Mouse (Mus musculus) intestine, embryonic 15.5 days (tissue): Measurements from ENCODE around the gene Prrt4. TPM values are rescaled to one million over a fixed set of nuclear protein-coding genes. Genes with fewer than 3 reads are reported as not detected.
"Not testable (repeated sequence)": the region's sequence is repeated elsewhere in the genome, so short reads cannot be mapped to it uniquely, and the experiment has no call there.

Experiments used
- ATAC-seq: fragments of 200-750 bp; cut with Nextera tagmentation; 2 replicates; pipeline ENCODE4 v1.8.0; 2017; ENCODE audit warnings: moderate TSS enrichment, moderate library complexity
- H3K27ac ChIP-seq: fragments of 300-500 bp; sonication (generic); 2 replicates; pipeline ENCODE4 v1.5.1; 2015; ENCODE audit warnings: mild to moderate bottlenecking, inconsistent platforms
- H3K27me3 ChIP-seq: fragments of 300-500 bp; sonication (generic); replicated peaks from 2 replicates; pipeline ENCODE4 v1.6.1; 2015; ENCODE audit warnings: inconsistent platforms
- H3K36me3 ChIP-seq: fragments of 300-500 bp; sonication (generic); 2 replicates; pipeline ENCODE4 v1.6.1; 2015; ENCODE audit warnings: inconsistent platforms
- H3K4me1 ChIP-seq: fragments of 300-500 bp; sonication (generic); replicated peaks from 2 replicates; pipeline ENCODE4 v1.6.1; 2015; ENCODE audit warnings: inconsistent platforms
- H3K4me2 ChIP-seq: fragments of 300-500 bp; sonication (generic); replicated peaks from 2 replicates; pipeline ENCODE4 v1.6.1; 2015; ENCODE audit warnings: mild to moderate bottlenecking, inconsistent platforms
- H3K4me3 ChIP-seq: fragments of 300-500 bp; sonication (generic); replicated peaks from 2 replicates; pipeline ENCODE4 v1.5.1; 2015; ENCODE audit warnings: inconsistent platforms
- H3K9ac ChIP-seq: fragments of 300-500 bp; sonication (generic); 2 replicates; pipeline ENCODE4 v1.6.1; 2015; ENCODE audit warnings: inconsistent platforms
- H3K9me3 ChIP-seq: fragments of 300-500 bp; sonication (generic); 2 replicates; pipeline ENCODE4 v1.6.1; 2016; ENCODE audit warnings: inconsistent platforms
- WGBS: fragments of 180-500 bp; shearing (Covaris S2); methylation state at CpG from one replicate; pipeline ENCODE4 v1.1.7; 2015; 5-methylcytosine and 5-hydroxymethylcytosine counted together
- polyA plus RNA-seq: library from polyadenylated mRNA; unstranded; fragments of >200 nt; fragmentation: Nextera tagmentation; extraction: Ambion mirVana; gene quantifications from 2 replicates; pipeline ENCODE4 v1.2.1, GENCODE M21; 2015

Prrt4 gene
- polyA plus RNA-seq, 1 experiment from 2014 or later = 0.50 TPM

DNA sequence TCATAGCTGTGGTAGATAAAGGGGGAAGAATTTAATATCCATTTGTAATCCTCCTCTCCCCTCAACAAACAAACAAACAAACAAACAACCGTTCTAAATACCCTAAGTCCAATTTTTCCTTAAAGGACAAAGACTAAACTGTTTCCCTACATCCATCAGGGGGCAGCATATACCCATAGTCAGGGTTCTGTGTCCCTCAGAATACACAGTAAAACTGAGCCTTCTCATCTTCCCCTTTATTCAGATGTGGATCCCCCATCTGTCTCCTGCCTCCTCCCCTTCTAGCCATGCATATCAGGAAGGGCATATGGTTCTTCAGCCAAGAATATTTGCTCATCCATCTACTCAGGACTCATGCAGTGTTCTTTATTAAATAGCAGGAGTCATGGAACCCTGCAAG lies 13.2 kb downstream of the Prrt4 start:
- Histone ChIP-seq H3K27me3 (peaks cover 36% of the 10 kb centered on the region), H3K4me2 (no peak overlapping the region), H3K4me1 (peaks cover 12% of the 10 kb centered on the region), H3K9me3 (no peaks in the 10 kb centered on the region), H3K36me3 (no peaks in the 10 kb centered on the region), H3K27ac (no peak overlapping the region), H3K9ac (no peak overlapping the region), H3K4me3 (no peak overlapping the region)
- WGBS = 3% methylated on average over 1 of the region's 1 CpGs
- no peak for ATAC-seq

DNA sequence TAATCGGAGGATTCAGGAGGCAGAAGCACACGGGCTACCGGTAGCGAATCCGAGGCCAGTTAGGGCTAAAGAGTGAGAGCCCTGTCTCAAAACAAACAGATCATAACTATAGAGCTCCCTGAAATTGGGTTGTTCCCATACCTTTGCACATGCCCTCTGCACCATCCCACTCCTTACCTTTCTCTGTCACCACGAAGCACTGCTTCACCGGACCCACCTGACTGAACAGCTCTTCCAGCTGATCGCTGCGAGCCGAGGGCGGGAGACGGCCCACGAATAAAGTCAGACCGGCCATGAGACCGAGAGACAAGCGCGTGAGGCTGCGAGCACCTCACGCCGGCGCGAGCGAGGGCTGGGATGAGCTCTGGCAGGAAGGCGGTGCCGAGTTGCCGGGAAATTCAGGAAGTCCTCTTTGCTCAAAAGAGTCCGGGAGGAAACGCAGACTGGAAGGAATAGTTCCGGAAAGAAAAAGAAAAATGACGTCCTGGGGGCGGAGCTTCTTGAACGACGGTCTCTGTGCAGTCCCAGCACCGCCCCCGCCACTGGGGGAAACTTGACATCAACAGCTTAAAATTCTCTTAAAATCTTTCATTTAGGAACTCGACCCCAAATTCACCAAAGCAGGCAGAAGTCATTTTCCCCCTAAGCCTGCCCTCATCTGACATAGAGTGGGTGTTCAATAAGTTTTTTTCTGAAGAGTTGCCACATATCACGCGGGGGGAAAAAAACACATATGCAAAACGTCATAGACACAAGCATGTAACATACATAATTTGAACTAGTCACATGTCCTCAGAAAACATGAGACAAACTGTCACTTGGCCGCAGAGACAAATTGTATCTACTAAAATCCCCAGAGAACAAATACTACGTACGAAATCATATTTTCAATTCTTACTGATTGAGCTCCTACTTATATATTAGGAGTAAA lies 14.8 kb downstream of the Prrt4 start, which contains the start of gene Rbm28:
TSS of gene Rbm28 (minus strand) at position 693 of the 931 bp plus-strand sequence.
- no peaks in the 10 kb centered on the region for H3K36me3 ChIP-seq
- ATAC-seq = peak; percentile 89
- H3K9me3 ChIP-seq = no peaks in the 10 kb centered on the region
- peak within 1 kb of the TSS; percentile 71 for H3K4me3 ChIP-seq
- peaks cover 21% of the 10 kb centered on the region for H3K27me3 ChIP-seq
- peak within 1 kb of the TSS; percentile 64 for H3K9ac ChIP-seq
- H3K27ac ChIP-seq = 0 out of 2 replicates have a peak within 1 kb of the TSS, but pooled peaks have one; percentile 14
- 7% methylated on average over 42 of the region's 42 CpGs for WGBS
- H3K4me2 ChIP-seq = peak within 1 kb of the TSS; percentile 64
- H3K4me1 ChIP-seq = no peaks in the 10 kb centered on the region; the same call in 1 of the 2 replicates

DNA sequence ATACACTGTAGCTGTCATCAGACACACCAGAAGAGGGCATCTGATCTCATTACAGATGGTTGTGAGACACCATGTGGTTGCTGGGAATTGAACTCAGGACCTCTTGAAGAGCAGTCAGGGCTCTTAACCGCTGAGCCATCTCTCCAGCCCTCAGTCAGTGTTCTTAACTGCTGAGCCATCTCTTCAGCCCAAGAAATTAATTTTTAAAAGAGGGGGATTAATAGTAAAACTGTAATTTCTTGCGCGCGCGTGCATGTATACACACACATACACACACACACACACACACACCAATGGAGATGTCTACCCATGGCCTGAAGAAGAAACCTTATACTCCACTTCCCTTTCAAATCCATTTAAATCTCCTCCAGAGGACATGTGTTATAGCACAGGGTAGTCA lies 18.1 kb downstream of the Prrt4 start:
- not testable (repeated sequence) for H3K9me3 ChIP-seq, H3K9ac ChIP-seq, H3K4me3 ChIP-seq, H3K27ac ChIP-seq, H3K27me3 ChIP-seq, ATAC-seq, H3K4me1 ChIP-seq, H3K4me2 ChIP-seq
- peaks cover 10% of the 10 kb centered on the region; the same call in 1 of the 2 replicates for H3K36me3 ChIP-seq
- WGBS = 98% methylated on average over 5 of the region's 5 CpGs

DNA sequence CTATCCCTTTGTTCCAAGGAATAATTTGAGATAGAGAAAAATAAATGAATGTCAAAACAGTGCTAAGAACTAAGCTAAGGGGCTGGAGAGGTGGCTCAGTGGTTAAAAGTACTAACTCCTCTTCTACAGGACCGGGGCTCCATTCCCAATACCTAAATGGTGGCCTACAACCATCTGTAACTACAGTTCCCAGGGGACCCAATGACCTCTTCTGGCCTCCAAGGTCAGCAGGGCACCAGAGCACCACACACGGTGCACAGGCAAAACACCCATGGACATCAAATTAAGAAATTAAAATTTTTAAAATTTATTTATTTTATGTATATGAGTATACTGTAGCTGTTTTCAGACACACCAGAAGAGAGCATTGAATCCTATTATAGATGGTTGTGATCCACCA lies 18.6 kb downstream of the Prrt4 start:
- WGBS = 88% methylated on average over 2 of the region's 2 CpGs
- no peak for ATAC-seq
- no peaks in the 10 kb centered on the region; the same call in 1 of the 2 replicates for H3K4me1 ChIP-seq

DNA sequence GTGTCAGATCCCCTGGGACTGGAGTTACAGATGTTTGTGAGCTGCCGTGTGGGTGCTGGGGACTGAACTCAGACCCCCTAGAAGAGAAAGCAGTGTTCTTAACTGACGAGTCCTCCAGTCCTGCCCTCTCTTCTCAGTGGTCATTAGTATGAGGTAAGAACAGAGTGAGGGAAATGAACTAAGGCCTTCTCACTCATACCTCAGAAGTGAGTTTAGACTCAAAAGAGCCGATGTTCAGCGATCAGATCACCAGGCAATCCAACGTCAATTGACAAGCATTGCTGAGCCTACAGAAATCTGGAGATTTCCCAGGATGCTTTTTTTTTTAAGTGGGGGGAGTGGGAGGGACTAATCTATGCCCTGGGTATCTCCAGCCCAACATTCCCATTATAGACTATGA lies 23.1 kb downstream of the Prrt4 start:
- H3K4me2 ChIP-seq = no peak overlapping the region
- no peak for ATAC-seq
- H3K27me3 ChIP-seq = no peaks in the 10 kb centered on the region
- H3K4me1 ChIP-seq = no peaks in the 10 kb centered on the region
- no peak overlapping the region for H3K27ac ChIP-seq
- H3K4me3 ChIP-seq = no peak overlapping the region
- no peak overlapping the region for H3K9ac ChIP-seq
- 93% methylated on average over 5 of the region's 5 CpGs for WGBS
- peaks cover 21% of the 10 kb centered on the region for H3K36me3 ChIP-seq
- H3K9me3 ChIP-seq = no peaks in the 10 kb centered on the region

More for the DNA sequence above, 18.6 kb downstream of the Prrt4 start:
- H3K9me3 ChIP-seq = no peaks in the 10 kb centered on the region
- H3K4me2 ChIP-seq = no peak overlapping the region
- no peak overlapping the region for H3K27ac ChIP-seq
- no peaks in the 10 kb centered on the region for H3K27me3 ChIP-seq
- no peak overlapping the region for H3K4me3 ChIP-seq
- no peak overlapping the region for H3K9ac ChIP-seq
- H3K36me3 ChIP-seq = peaks cover 10% of the 10 kb centered on the region; the same call in 1 of the 2 replicates

DNA sequence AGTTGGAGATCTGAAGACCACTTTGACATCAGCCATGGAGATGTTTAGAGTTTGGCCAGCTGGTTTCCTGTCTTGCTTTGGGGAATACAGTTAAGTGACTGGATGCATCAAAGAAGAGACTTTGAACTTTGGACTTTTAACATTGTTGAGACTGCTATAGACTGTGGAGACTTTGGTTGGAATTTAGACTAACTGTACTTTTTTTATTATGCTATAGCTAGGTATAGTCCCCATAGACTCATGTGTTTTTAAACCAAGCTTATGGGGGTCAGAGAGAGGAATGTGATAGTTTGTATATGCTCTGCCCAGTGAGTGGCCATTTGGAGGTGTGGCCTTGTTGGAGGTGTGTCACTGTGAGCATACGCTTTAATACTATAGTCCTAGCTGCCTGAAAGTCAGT lies 29.4 kb downstream of the Prrt4 start:
- no peaks in the 10 kb centered on the region for H3K27me3 ChIP-seq
- no peak for ATAC-seq
- no peak overlapping the region for H3K4me3 ChIP-seq
- H3K36me3 ChIP-seq = 0 out of 2 replicates have a peak, but pooled peaks cover 11% of the 10 kb centered on the region
- 89% methylated on average over 1 of the region's 1 CpGs for WGBS
- no peak overlapping the region for H3K27ac ChIP-seq
- H3K9me3 ChIP-seq = no peaks in the 10 kb centered on the region
- no peak overlapping the region for H3K4me2 ChIP-seq
- no peaks in the 10 kb centered on the region for H3K4me1 ChIP-seq
- no peak overlapping the region for H3K9ac ChIP-seq

DNA sequence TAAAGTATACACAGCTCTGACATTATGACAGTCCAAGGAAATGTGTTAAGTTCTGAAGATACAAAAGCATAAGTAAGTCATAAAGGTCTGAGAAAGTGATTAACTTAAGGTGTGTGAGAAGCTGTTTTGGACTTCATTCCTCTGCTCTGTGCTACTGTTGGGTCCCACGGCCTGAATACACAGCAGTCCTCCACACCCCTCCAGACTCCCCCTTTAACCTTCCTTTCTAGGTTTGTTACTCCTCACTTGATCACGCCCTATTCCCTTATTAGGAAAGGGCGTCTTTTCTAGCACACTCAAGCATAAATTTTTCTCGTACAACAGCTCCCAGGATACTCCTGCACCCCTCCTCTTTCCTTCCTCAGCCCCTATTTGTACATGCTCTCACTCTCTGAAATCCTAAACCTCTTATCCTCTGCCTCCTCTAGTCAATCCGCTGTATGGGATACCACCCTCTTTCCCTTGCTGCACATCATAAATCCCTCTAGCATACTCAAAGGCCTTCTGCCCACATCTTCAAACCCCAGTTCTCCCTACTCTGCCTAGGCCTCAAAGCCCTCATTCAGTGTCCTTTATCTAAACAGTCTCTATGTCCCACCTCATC lies 31.9 kb downstream of the Prrt4 start:
- Histone ChIP-seq H3K4me1 (no peaks in the 10 kb centered on the region), H3K4me2 (no peak overlapping the region), H3K27ac (no peak overlapping the region), H3K36me3 (peaks cover 10% of the 10 kb centered on the region; the same call in 1 of the 2 replicates), H3K9ac (no peak overlapping the region), H3K27me3 (no peaks in the 10 kb centered on the region), H3K4me3 (no peak overlapping the region), H3K9me3 (no peaks in the 10 kb centered on the region)
- 70% methylated on average over 5 of the region's 5 CpGs for WGBS
- ATAC-seq = no peak

DNA sequence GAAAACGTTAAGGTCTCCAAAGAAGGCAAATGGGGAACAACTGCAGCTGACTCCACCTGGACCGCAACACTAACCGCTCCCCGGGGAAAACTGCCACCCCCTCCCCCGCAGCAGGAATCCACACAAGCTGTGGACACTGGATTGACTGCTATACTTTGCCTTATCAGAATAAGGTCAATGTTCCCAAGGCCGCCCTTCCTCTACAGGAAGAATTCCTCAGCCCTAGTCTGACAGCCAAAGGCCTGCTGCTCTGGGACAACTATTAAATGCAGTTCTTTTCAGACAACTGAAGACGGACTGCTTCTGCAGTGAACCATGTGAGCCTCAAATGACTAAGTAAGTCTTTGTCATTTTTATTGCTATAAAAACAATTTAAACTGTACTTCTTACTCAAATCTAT lies 32.7 kb downstream of the Prrt4 start:
- H3K27ac ChIP-seq = no peak overlapping the region
- ATAC-seq = peak; percentile 50
- no peak overlapping the region for H3K4me2 ChIP-seq

DNA sequence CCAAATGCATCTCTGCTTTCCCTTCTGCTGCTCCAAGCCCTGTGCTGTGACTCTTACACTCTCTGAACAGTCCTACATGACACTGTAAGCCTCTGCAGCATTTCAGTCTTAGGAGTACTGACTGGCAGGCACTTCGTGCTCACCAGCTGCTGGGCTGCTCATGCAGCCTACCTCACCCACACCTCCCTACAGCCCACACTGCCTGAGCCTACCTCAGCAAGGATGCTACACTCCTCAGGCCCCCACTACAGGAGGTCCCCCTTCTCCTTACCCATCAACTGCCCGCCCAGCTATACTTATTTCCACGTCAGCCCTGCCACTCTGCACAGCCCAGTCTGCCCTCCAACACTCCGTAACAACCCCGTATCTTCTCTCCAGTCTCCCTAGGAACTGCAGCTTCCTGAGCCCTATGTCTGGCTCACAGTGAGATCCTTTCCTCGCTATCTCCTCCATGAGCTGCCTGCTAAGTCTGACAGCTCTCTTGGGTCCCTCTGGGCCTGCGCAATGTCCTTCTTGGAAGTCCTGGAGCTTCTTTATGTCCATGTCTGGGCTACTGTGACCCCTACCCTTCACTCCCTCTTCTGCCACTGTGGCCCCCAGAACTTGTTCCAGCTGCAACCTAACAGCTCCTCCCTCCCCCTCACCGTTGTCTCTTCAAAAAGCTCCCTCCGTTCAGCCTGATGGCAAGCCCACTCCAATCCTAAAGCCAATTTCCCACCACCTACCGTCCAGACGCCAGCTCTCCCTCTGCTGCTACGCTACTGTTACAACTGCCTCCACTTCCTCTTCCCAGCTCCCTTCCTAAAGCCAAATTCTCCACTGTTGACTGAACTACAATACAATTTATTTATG lies 33.7 kb downstream of the Prrt4 start:
- Histone ChIP-seq H3K27ac (no peak overlapping the region), H3K4me3 (no peak overlapping the region), H3K4me1 (no peaks in the 10 kb centered on the region), H3K4me2 (no peak overlapping the region), H3K36me3 (peaks cover 3% of the 10 kb centered on the region; the same call in 1 of the 2 replicates), H3K27me3 (no peaks in the 10 kb centered on the region), H3K9me3 (no peaks in the 10 kb centered on the region), H3K9ac (no peak overlapping the region)
- 53% methylated on average over 12 of the region's 12 CpGs for WGBS
- ATAC-seq = peak; percentile 48; the same call in 1 of the 2 replicates

More for the DNA sequence above, 32.7 kb downstream of the Prrt4 start:
- Histone ChIP-seq H3K27me3 (no peaks in the 10 kb centered on the region), H3K9ac (no peak overlapping the region), H3K4me3 (no peak overlapping the region), H3K4me1 (no peaks in the 10 kb centered on the region), H3K36me3 (peaks cover 7% of the 10 kb centered on the region; the same call in 1 of the 2 replicates), H3K9me3 (no peaks in the 10 kb centered on the region)
- 56% methylated on average over 7 of the region's 7 CpGs for WGBS

DNA sequence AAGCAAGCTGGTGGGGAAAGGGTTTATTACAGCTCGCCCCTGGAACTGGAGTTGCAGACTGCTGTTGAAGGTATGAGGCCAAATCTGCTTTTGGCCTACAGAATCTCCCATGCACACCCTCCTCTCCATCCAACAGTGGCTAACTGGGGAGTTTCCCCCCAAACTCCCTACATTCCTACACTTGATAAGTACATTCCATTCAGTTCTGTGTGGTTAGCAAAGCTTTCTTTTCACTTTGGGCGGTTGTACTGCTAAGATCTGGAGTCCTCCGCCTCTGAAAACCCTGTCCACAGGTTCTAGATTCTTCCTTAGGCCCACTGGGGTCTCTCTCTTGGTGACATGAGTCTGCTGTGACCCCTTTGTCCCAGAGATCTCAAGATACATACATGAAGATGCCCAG lies 34.4 kb downstream of the Prrt4 start:
- H3K27me3 ChIP-seq = no peaks in the 10 kb centered on the region
- no peaks in the 10 kb centered on the region for H3K9me3 ChIP-seq
- no peak overlapping the region for H3K27ac ChIP-seq
- H3K4me3 ChIP-seq = no peak overlapping the region
- ATAC-seq = no peak
- H3K36me3 ChIP-seq = peaks cover 6% of the 10 kb centered on the region; the same call in 1 of the 2 replicates
- H3K4me2 ChIP-seq = no peak overlapping the region
- no peak overlapping the region for H3K9ac ChIP-seq
- 78% methylated on average over 3 of the region's 3 CpGs for WGBS
- no peaks in the 10 kb centered on the region for H3K4me1 ChIP-seq

DNA sequence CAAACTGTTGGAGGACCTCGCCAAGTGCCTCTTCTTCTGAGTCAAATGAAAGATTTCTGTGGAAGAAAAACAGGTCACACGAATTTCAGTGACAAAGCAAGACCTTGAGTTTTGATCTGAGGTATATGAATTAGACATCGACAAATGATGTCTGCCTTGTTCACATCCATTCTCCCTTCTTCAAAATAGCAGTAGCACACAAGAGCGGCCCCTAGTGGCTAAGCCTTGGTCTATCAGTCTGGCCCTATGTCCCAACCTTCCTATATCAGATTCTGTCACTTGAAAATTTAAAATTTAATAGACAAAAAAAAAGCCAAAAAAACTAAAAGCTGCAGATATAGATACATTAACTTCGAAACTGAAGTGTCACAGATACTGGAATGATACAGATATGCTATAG lies 35.8 kb downstream of the Prrt4 start:
- no peaks in the 10 kb centered on the region for H3K9me3 ChIP-seq
- H3K27me3 ChIP-seq = no peaks in the 10 kb centered on the region
- peaks cover 6% of the 10 kb centered on the region; the same call in 1 of the 2 replicates for H3K36me3 ChIP-seq
- H3K9ac ChIP-seq = no peak overlapping the region
- no peaks in the 10 kb centered on the region for H3K4me1 ChIP-seq
- no peak overlapping the region for H3K27ac ChIP-seq
- no peak for ATAC-seq
- no peak overlapping the region for H3K4me3 ChIP-seq
- 52% methylated on average over 5 of the region's 5 CpGs for WGBS
- no peak overlapping the region for H3K4me2 ChIP-seq

DNA sequence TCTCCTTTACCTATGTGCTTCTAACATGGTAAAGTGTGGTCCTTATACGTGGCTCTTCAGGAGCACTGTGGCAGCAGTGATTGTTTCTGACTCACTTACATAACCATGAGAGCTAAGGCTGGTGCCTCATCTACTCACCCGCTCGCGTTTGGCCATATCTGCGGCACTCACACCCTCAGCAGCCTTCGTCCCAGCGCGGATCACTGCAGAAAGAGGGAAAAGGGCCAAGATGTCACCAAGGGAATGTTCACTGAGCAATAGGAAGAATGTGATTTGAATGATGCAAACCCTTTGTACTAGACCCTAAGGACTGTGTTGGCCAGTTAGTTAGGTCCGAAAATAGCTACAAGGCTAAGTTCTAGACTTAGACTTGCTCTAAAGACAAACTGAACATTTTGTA lies 41.9 kb downstream of the Prrt4 start:
- Histone ChIP-seq H3K36me3 (peaks cover 17% of the 10 kb centered on the region), H3K4me3 (no peak overlapping the region), H3K27me3 (no peaks in the 10 kb centered on the region), H3K4me1 (no peaks in the 10 kb centered on the region), H3K9me3 (no peaks in the 10 kb centered on the region), H3K9ac (no peak overlapping the region), H3K27ac (no peak overlapping the region), H3K4me2 (no peak overlapping the region)
- 95% methylated on average over 9 of the region's 9 CpGs for WGBS
- ATAC-seq = no peak
